Mouse (Mus musculus) thymus, adult 2 months (tissue): ENCODE data around the gene Trim8. TPM values are rescaled to one million over a fixed set of nuclear protein-coding genes. Genes with fewer than 3 reads are reported as not detected.

Experiments used
- DNase-seq: peaks from one replicate; pipeline ENCODE4 v3.0.0; 2021
- H3K27ac ChIP-seq: fragments of 200-500 bp; 2 replicates; pipeline ENCODE4 v1.5.1; 2012; ENCODE audit warnings: low read length, control low read depth; ENCODE audit not compliant: control insufficient read depth, insufficient read depth
- H3K27me3 ChIP-seq: fragments of 200-500 bp; 2 replicates; pipeline ENCODE4 v1.6.1; 2012; ENCODE audit warnings: mild to moderate bottlenecking, low read length, moderate library complexity, mixed read lengths; ENCODE audit not compliant: control insufficient read depth, insufficient read depth
- H3K36me3 ChIP-seq: fragments of 200-500 bp; 2 replicates; pipeline ENCODE4 v1.6.1; 2012; ENCODE audit warnings: mild to moderate bottlenecking, low read length, moderate library complexity; ENCODE audit not compliant: control insufficient read depth, insufficient read depth
- H3K4me1 ChIP-seq: fragments of 200-500 bp; replicated peaks from 2 replicates; pipeline ENCODE4 v1.6.1; 2012; ENCODE audit warnings: low read length; ENCODE audit not compliant: control insufficient read depth, insufficient read depth
- H3K4me3 ChIP-seq: fragments of 200-500 bp; 2 replicates; pipeline ENCODE4 v1.5.1; 2012; ENCODE audit warnings: mild to moderate bottlenecking, low read length, control low read depth, moderate library complexity; ENCODE audit not compliant: control insufficient read depth, insufficient read depth
- CTCF ChIP-seq: fragments of 200-500 bp; IDR thresholded peaks from 2 replicates; pipeline ENCODE4 v1.5.1; 2012; ENCODE audit warnings: mild to moderate bottlenecking, control low read depth, low read length, moderate library complexity, borderline replicate concordance; ENCODE audit not compliant: control insufficient read depth, poor library complexity, insufficient read depth; ENCODE audit errors: extremely low read depth
- POLR2A ChIP-seq: fragments of 200-500 bp; IDR thresholded peaks from 2 replicates; pipeline ENCODE4 v1.6.1; 2012; ENCODE audit warnings: mild to moderate bottlenecking, low read length, control low read depth, moderate library complexity; ENCODE audit not compliant: control insufficient read depth, poor library complexity, insufficient read depth; ENCODE audit errors: extremely low read depth
- WGBS: fragments of 180-500 bp; shearing (Covaris S2); methylation state at CpG from one replicate; pipeline ENCODE4 v1.1.7; 2018; 5-methylcytosine and 5-hydroxymethylcytosine counted together
- polyA plus RNA-seq: library from polyadenylated mRNA; depleted of rRNA; stranded (reverse); fragments of >200 nt; gene quantifications from 2 replicates; pipeline ENCODE4 v1.2.3, GENCODE M21; 2012

Gene Trim8
- polyA plus RNA-seq, 1 experiment = 57.9 TPM

GRCm38 (mm10) chr19:46456018-46456735 lies 45.3 kb upstream of the Trim8 start:
- TF ChIP-seq POLR2A (no peak), CTCF (no peak)
- DNase-seq = no peak
- no peak overlapping the region for H3K27ac ChIP-seq
- 90% methylated on average over 5 of the region's 5 CpGs for WGBS
- peaks cover 7% of the 10 kb centered on the region; the same call in 1 of the 2 replicates for H3K36me3 ChIP-seq
- no peak overlapping the region for H3K4me3 ChIP-seq
- H3K4me1 ChIP-seq = peaks cover 16% of the 10 kb centered on the region
- H3K27me3 ChIP-seq = no peaks in the 10 kb centered on the region

- H3K4me3 ChIP-seq = no peak overlapping the region
- no peak for TF ChIP-seq POLR2A
- TF ChIP-seq CTCF = no peak
- H3K27me3 ChIP-seq = no peaks in the 10 kb centered on the region
- H3K4me1 ChIP-seq = peaks cover 12% of the 10 kb centered on the region
- peaks cover 7% of the 10 kb centered on the region; the same call in 1 of the 2 replicates for H3K36me3 ChIP-seq
- WGBS = 94% methylated on average over 5 of the region's 5 CpGs
- H3K27ac ChIP-seq = no peak overlapping the region
- DNase-seq = no peak
Measured at GRCm38 (mm10) chr19:46457798-46458197, 43.7 kb upstream of the Trim8 start.

- no peaks in the 10 kb centered on the region for H3K27me3 ChIP-seq
- peaks cover 12% of the 10 kb centered on the region for H3K4me1 ChIP-seq
- TF ChIP-seq CTCF = no peak
- TF ChIP-seq POLR2A = no peak
- H3K4me3 ChIP-seq = no peak overlapping the region
- no peak overlapping the region for H3K27ac ChIP-seq
- H3K36me3 ChIP-seq = 0 out of 2 replicates have a peak, but pooled peaks cover 3% of the 10 kb centered on the region
- 83% methylated on average over 10 of the region's 10 CpGs for WGBS
- DNase-seq = no peak
Measured at GRCm38 (mm10) chr19:46459256-46459655, 42.2 kb upstream of the Trim8 start.

- DNase-seq = no peak
- 94% methylated on average over 2 of the region's 2 CpGs for WGBS
- TF ChIP-seq POLR2A = no peak
- no peak for TF ChIP-seq CTCF
- Histone ChIP-seq H3K27me3 (no peaks in the 10 kb centered on the region), H3K36me3 (0 out of 2 replicates have a peak, but pooled peaks cover 3% of the 10 kb centered on the region), H3K27ac (no peak overlapping the region), H3K4me3 (no peak overlapping the region), H3K4me1 (peaks cover 7% of the 10 kb centered on the region; the same call in 1 of the 2 replicates)
Measured at GRCm38 (mm10) chr19:46459889-46460288, 41.6 kb upstream of the Trim8 start.

- H3K27ac ChIP-seq = no peak overlapping the region
- no peak for DNase-seq
- 98% methylated on average over 3 of the region's 3 CpGs for WGBS
- no peaks in the 10 kb centered on the region for H3K27me3 ChIP-seq
- H3K4me1 ChIP-seq = peaks cover 18% of the 10 kb centered on the region
- 0 out of 2 replicates have a peak, but pooled peaks cover 3% of the 10 kb centered on the region for H3K36me3 ChIP-seq
- TF ChIP-seq CTCF (no peak), POLR2A (no peak)
- no peak overlapping the region for H3K4me3 ChIP-seq
Measured at GRCm38 (mm10) chr19:46462574-46462973, 38.9 kb upstream of the Trim8 start.

- no peak overlapping the region for H3K27ac ChIP-seq
- H3K27me3 ChIP-seq = no peaks in the 10 kb centered on the region
- H3K4me3 ChIP-seq = no peak overlapping the region
- no peak for DNase-seq
- WGBS = 98% methylated on average over 4 of the region's 4 CpGs
- H3K4me1 ChIP-seq = peaks cover 23% of the 10 kb centered on the region
- 0 out of 2 replicates have a peak, but pooled peaks cover 3% of the 10 kb centered on the region for H3K36me3 ChIP-seq
- TF ChIP-seq CTCF (no peak), POLR2A (no peak)
Measured at GRCm38 (mm10) chr19:46463446-46463845, 38.1 kb upstream of the Trim8 start.
